Mouse (Mus musculus) adrenal gland, adult (tissue): ENCODE measurements at regions not wholly inside any gene's neighbourhood (a gene's known extent, or its start where the extent isn't known, plus 50 kb on each side); places are given as distances from the start of the nearest gene placed in this dataset.

Experiments used
- DNase-seq, 2 experiments: peaks; one replicate each; pipeline ENCODE4 v3.0.0; 2022 to 2023; ENCODE audit warnings: low spot score in 1 of 2; ENCODE audit not compliant: inconsistent age in 2 of 2

DNA sequence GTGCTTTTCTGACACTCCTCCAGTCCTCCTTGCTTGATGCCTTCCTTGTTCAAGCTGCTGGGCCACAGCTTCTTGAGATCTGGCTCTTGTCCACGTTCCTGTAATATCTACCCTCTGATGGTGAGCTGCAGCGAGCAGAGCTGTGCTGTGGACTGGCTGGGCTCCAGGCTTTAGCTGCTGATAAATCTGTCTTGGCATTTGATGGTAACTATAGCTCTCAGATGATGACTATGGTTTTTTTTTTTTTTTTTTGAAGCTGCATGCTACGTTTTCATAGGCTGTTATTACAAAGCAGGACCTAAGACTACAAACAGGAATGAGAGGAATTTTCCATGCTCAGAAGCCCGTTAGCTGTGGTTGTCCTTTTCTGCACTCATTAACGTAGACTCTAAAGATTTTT, 352.3 kb downstream of the Nup35 start:
- no peak for DNase-seq

GRCm38 (mm10) chr2:80973217-80973616, 356.2 kb downstream of the Nup35 start:
- DNase-seq = no peak

GRCm38 (mm10) chr2:80998296-80998695, 381.3 kb downstream of the Nup35 start:
- DNase-seq = no peak

DNA sequence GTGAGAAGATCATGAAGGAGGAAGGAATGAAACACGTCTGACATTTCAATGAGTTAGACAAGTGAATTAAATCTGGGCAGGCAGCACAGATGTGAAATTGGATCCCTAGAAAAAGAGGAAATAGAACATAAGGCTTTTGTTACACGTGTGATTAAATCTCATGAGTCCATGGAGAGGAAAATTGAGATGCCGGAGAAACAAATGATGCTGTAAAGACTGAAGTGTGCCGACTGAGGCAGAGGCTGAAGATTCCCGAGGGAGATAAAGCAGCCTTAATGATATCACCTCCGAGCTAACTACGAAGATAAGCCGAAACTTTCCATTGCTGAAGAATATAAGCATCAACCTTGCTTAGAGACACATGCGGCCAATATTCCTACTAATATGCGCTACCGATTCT, 390.0 kb downstream of the Nup35 start:
- DNase-seq = no peak

- DNase-seq = no peak
Observed at GRCm38 (mm10) chr2:81023620-81024019, 406.6 kb downstream of the Nup35 start.
